In the genomic region with DNA sequence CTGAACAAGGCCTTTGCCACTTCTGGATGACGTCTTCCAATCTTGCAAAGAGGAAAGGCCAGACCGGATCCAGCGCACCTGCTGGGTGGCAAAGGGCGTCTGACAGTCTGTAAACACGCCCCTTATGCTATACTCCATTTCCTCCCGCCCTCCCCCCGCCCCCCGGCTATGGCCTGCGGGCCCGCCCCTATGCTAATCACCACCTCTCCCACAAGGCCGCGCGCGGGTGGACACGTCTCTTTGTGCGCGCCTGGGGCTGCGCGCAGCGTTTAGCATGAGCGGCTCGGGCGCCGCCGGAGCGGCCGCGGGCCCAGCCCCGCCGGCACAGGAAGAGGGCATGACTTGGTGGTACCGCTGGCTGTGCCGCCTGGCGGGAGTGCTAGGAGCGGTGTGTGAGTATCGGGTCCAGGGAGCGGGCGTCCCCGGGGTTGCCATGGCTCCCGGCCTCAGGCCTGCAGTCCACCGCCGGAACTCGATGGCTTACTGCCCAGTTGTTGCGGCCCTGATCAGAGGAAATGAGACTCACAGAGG, we compare ENCODE assay signal across 8 mouse cellular contexts. TPM values are rescaled to one million over a fixed set of nuclear protein-coding genes. Genes with fewer than 3 reads are reported as not detected.
DNase-seq lines count a peak whose midpoint lies in the region; ATAC-seq and TF ChIP-seq lines count a peak whose summit lies in the region.

A gene (plus strand): TSS at position 213 of the 531 bp plus-strand sequence.

- peaks cover 7% of the 10 kb centered on the region for H3K4me1 ChIP-seq in brown adipose tissue, adult 24 weeks (ENCODE audit: control insufficient read depth, insufficient read depth, insufficient read length, low read length)
- peaks cover 10 to 14% of the 10 kb centered on the region in 2 experiments; a peak in 3 of 4 replicates for H3K4me1 ChIP-seq in heart, embryonic 14.5 days (ENCODE audit: control insufficient read depth in 2 of 2, insufficient read depth in 2 of 2, low read length in 2 of 2)
- peaks cover 3 to 9% of the 10 kb centered on the region in 2 experiments for H3K4me1 ChIP-seq in liver, embryonic 14.5 days (replicated peaks; ENCODE audit: control insufficient read depth in 2 of 2, insufficient read depth in 2 of 2, low read length in 1 of 2)
- H3K4me1 ChIP-seq in neural tube, embryonic 11.5 days (ENCODE audit: control insufficient read depth, insufficient read depth, low read length), result peaks cover 13% of the 10 kb centered on the region
- 0 out of 2 replicates have a peak, but pooled peaks cover 6% of the 10 kb centered on the region for H3K4me1 ChIP-seq in stomach, postnatal 0 days (replicated peaks; ENCODE audit: control insufficient read depth, insufficient read depth)

- under 1% methylated on average over 43 of the region's 43 CpGs for WGBS in heart, embryonic 14.5 days
- WGBS in liver, embryonic 14.5 days (ENCODE audit: insufficient replicate concordance), result under 1% methylated on average over 43 of the region's 43 CpGs
- WGBS in neural tube, embryonic 11.5 days, result under 1% methylated on average over 41 of the region's 43 CpGs
- WGBS in stomach, postnatal 0 days, result under 1% methylated on average over 38 of the region's 43 CpGs

- no peak for TF ChIP-seq CTCF in liver, embryonic 14.5 days (IDR thresholded peaks at IDR 0.05; ENCODE audit: low read depth)
- no peak for TF ChIP-seq CTCF in stomach, postnatal 0 days (IDR thresholded peaks at IDR 0.05; ENCODE audit: low read depth)

- H3K27ac ChIP-seq in brown adipose tissue, adult 24 weeks (replicated peaks; ENCODE audit: low read depth, low read length), result peak within 1 kb of the TSS; percentile 65
- peak within 1 kb of the TSS; percentile 46 to 76 for H3K27ac ChIP-seq in heart, embryonic 14.5 days (replicated peaks in 1 of 2; ENCODE audit: control insufficient read depth in 1 of 2, insufficient read depth in 1 of 2, low read depth in 2 of 2, low read length in 2 of 2)
- no peak within 1 kb of the TSS for H3K27ac ChIP-seq in liver, embryonic 14.5 days
- H3K27ac ChIP-seq in neural tube, embryonic 11.5 days (ENCODE audit: low read depth, low read length), result peak within 1 kb of the TSS; percentile 73
- peak within 1 kb of the TSS; percentile 90 for H3K27ac ChIP-seq in stomach, postnatal 0 days (replicated peaks)

- H3K36me3 ChIP-seq in heart, embryonic 14.5 days (ENCODE audit: control insufficient read depth, insufficient read depth, low read length), result peaks cover 17% of the 10 kb centered on the region
- H3K36me3 ChIP-seq in liver, embryonic 14.5 days (replicated peaks; ENCODE audit: control insufficient read depth, insufficient read depth, low read depth), result peaks cover 4% of the 10 kb centered on the region; the same call in 1 of the 2 replicates
- H3K36me3 ChIP-seq in neural tube, embryonic 11.5 days (ENCODE audit: control insufficient read depth, insufficient read depth, low read length), result peaks cover 5% of the 10 kb centered on the region
- 0 out of 2 replicates have a peak, but pooled peaks cover 5% of the 10 kb centered on the region for H3K36me3 ChIP-seq in stomach, postnatal 0 days (ENCODE audit: control insufficient read depth, insufficient read depth, low read length)

- no peaks in the 10 kb centered on the region for H3K9me3 ChIP-seq in heart, embryonic 14.5 days (ENCODE audit: control insufficient read depth, low read length)
- no peaks in the 10 kb centered on the region for H3K9me3 ChIP-seq in liver, embryonic 14.5 days (ENCODE audit: control insufficient read depth, low read length)
- no peaks in the 10 kb centered on the region for H3K9me3 ChIP-seq in neural tube, embryonic 11.5 days (ENCODE audit: control insufficient read depth, low read length)
- H3K9me3 ChIP-seq in stomach, postnatal 0 days (ENCODE audit: control insufficient read depth, low read length), result no peaks in the 10 kb centered on the region

- peak within 1 kb of the TSS; percentile 69 for H3K4me2 ChIP-seq in heart, embryonic 14.5 days (ENCODE audit: low read length)
- H3K4me2 ChIP-seq in liver, embryonic 14.5 days (ENCODE audit: low read depth), result peak within 1 kb of the TSS; percentile 76
- H3K4me2 ChIP-seq in neural tube, embryonic 11.5 days (ENCODE audit: low read depth), result peak within 1 kb of the TSS; percentile 59
- H3K4me2 ChIP-seq in stomach, postnatal 0 days (replicated peaks; ENCODE audit: low read depth), result peak within 1 kb of the TSS; percentile 78

- peak within 1 kb of the TSS; percentile 100 for H3K4me3 ChIP-seq in brown adipose tissue, adult 24 weeks (ENCODE audit: insufficient read depth, low read depth, low read length)
- peak within 1 kb of the TSS; percentile 68 to 69 for H3K4me3 ChIP-seq in heart, embryonic 14.5 days (ENCODE audit: control insufficient read depth in 1 of 2, insufficient read depth in 1 of 2, low read depth in 1 of 2, low read length in 2 of 2)
- H3K4me3 ChIP-seq in liver, embryonic 14.5 days (ENCODE audit: insufficient read depth in 1 of 2, low read depth in 2 of 2, low read length in 2 of 2), result peak within 1 kb of the TSS; percentile 63 to 75
- H3K4me3 ChIP-seq in neural tube, embryonic 11.5 days (ENCODE audit: low read depth, low read length), result peak within 1 kb of the TSS; percentile 80
- peak within 1 kb of the TSS; percentile 79 for H3K4me3 ChIP-seq in stomach, postnatal 0 days (ENCODE audit: low read depth, low read length)

- DNase-seq in CD4-positive, CD25-positive, alpha-beta regulatory T cell, adult 2 months (ENCODE audit: low read depth, low spot score), result peak; percentile 95
- DNase-seq in fibroblast of lung, adult 2 months (ENCODE audit: low read depth), result peak; percentile 60
- DNase-seq in kidney, postnatal 14 days, result peak; percentile 94
- DNase-seq in liver, embryonic 14.5 days (ENCODE audit: low read depth in 3 of 3, low spot score in 3 of 3), result peak; percentile 71 to 80 (median 72)
- DNase-seq in neural tube, embryonic 11.5 days (ENCODE audit: low spot score), result peak; percentile 92
- DNase-seq in stomach, postnatal 0 days (ENCODE audit: low spot score), result peak; percentile 97

- TF ChIP-seq EP300 in liver, embryonic 14.5 days (IDR thresholded peaks at IDR 0.05; ENCODE audit: low read depth), result no peak
- TF ChIP-seq EP300 in stomach, postnatal 0 days (optimal IDR thresholded peaks at IDR 0.05), result no peak

- no peaks in the 10 kb centered on the region for H3K27me3 ChIP-seq in heart, embryonic 14.5 days (ENCODE audit: control insufficient read depth, insufficient read depth, low read length)
- H3K27me3 ChIP-seq in liver, embryonic 14.5 days (ENCODE audit: control insufficient read depth, insufficient read depth, low read length), result no peaks in the 10 kb centered on the region
- H3K27me3 ChIP-seq in neural tube, embryonic 11.5 days (ENCODE audit: control insufficient read depth, insufficient read depth, low read length), result no peaks in the 10 kb centered on the region
- H3K27me3 ChIP-seq in stomach, postnatal 0 days (ENCODE audit: control insufficient read depth, insufficient read depth, low read length), result no peaks in the 10 kb centered on the region

- H3K9ac ChIP-seq in heart, embryonic 14.5 days (ENCODE audit: low read length), result peak within 1 kb of the TSS; percentile 91
- peak within 1 kb of the TSS; percentile 56 for H3K9ac ChIP-seq in liver, embryonic 14.5 days (replicated peaks)
- H3K9ac ChIP-seq in neural tube, embryonic 11.5 days (ENCODE audit: low read length), result peak within 1 kb of the TSS; percentile 94
- H3K9ac ChIP-seq in stomach, postnatal 0 days (ENCODE audit: low read length), result peak within 1 kb of the TSS; percentile 92

- ATAC-seq in heart, embryonic 14.5 days (ENCODE audit: insufficient number of reproducible peaks, insufficient read depth, low FRiP score, low read depth), result peak; percentile 93
- ATAC-seq in liver, embryonic 14.5 days (ENCODE audit: insufficient read depth), result peak; percentile 96
- peak; percentile 94 for ATAC-seq in neural tube, embryonic 11.5 days (ENCODE audit: insufficient read depth, low FRiP score, low TSS enrichment)
- peak; percentile 97 for ATAC-seq in stomach, postnatal 0 days (ENCODE audit: low FRiP score, low TSS enrichment)

RNA-seq across cellular contexts. Expression of the gene that starts here (rescaled TPM):
- polyA plus RNA-seq in brown adipose tissue, adult 24 weeks (2012; ENCODE audit: insufficient read depth, insufficient read length, missing spikeins), result 16.9 and 21.4 TPM in 2 replicates
- polyA plus RNA-seq in heart, embryonic 14.5 days (2014; fragmentation: Nextera tagmentation; extraction: Ambion mirVana), result 38.5 and 40.9 TPM in 2 replicates
- polyA plus RNA-seq in liver, embryonic 14.5 days (2012; rRNA removed), result 11.0 and 11.8 TPM in 2 replicates
- polyA plus RNA-seq in liver, embryonic 14.5 days (2014; fragmentation: Nextera tagmentation; extraction: Ambion mirVana), result 8.8 TPM in 2 replicates
- 98.7 and 121 TPM in 2 replicates for polyA plus RNA-seq in neural tube, embryonic 11.5 days (2014; fragmentation: Nextera tagmentation; extraction: Ambion mirVana)
- polyA plus RNA-seq in stomach, postnatal 0 days (2015; fragmentation: Nextera tagmentation; extraction: Ambion mirVana), result 35.1 and 37.7 TPM in 2 replicates
